Mouse (Mus musculus) myocyte (in vitro differentiated cells): ENCODE measurements around the gene Cdpf1.

Experiments used
- CEBPB ChIP-seq: IDR thresholded peaks from 2 replicates; pipeline ENCODE4 v1.6.1; 2011; ENCODE audit warnings: mild to moderate bottlenecking, moderate library complexity; ENCODE audit not compliant: poor library complexity, insufficient read depth, severe bottlenecking
- E2F4 ChIP-seq: IDR thresholded peaks from one replicate; pipeline ENCODE4 v1.6.1; 2011; ENCODE audit warnings: mild to moderate bottlenecking, control low read depth, moderate library complexity; ENCODE audit not compliant: insufficient read depth
- MAX ChIP-seq: IDR thresholded peaks from one replicate; pipeline ENCODE4 v1.6.1; 2011; ENCODE audit warnings: low read depth, mild to moderate bottlenecking, control low read depth
- MYOD1 ChIP-seq, 3 experiments: IDR thresholded peaks; one replicate each; pipeline ENCODE4 v1.6.1; 2011; ENCODE audit warnings: control low read depth in 2 of 3, low read depth in 2 of 3, mild to moderate bottlenecking in 2 of 3, moderate library complexity in 1 of 3; ENCODE audit not compliant: insufficient read length in 2 of 3, control insufficient read depth in 1 of 3
- MYOG ChIP-seq, 3 experiments: IDR thresholded peaks; one replicate each; pipeline ENCODE4 v1.6.1; 2011; ENCODE audit warnings: control low read depth in 2 of 3, low read depth in 2 of 3, mild to moderate bottlenecking in 2 of 3; ENCODE audit not compliant: insufficient read length in 2 of 3, control insufficient read depth in 1 of 3, insufficient read depth in 1 of 3
- POLR2A ChIP-seq: IDR thresholded peaks from one replicate; pipeline ENCODE4 v1.6.1; 2011; ENCODE audit warnings: low read depth, mild to moderate bottlenecking, control low read depth, moderate library complexity; ENCODE audit not compliant: insufficient read length
- POLR2AphosphoS2 ChIP-seq: IDR thresholded peaks from one replicate; pipeline ENCODE4 v1.6.1; 2011; ENCODE audit warnings: low read depth, control low read depth; ENCODE audit not compliant: insufficient read length
- REST ChIP-seq: IDR thresholded peaks from one replicate; pipeline ENCODE4 v1.6.1; 2011; ENCODE audit warnings: mild to moderate bottlenecking, control low read depth, moderate library complexity; ENCODE audit not compliant: insufficient read depth, insufficient read length
- SRF ChIP-seq: IDR thresholded peaks from one replicate; pipeline ENCODE4 v1.6.1; 2011; ENCODE audit warnings: low read depth; ENCODE audit not compliant: control insufficient read depth, insufficient read length
- TCF12 ChIP-seq: IDR thresholded peaks from one replicate; pipeline ENCODE4 v1.6.1; 2011; ENCODE audit warnings: mild to moderate bottlenecking, control low read depth; ENCODE audit not compliant: poor library complexity, insufficient read depth, severe bottlenecking
- USF1 ChIP-seq: IDR thresholded peaks from one replicate; pipeline ENCODE4 v1.6.1; 2011; ENCODE audit warnings: low read depth, mild to moderate bottlenecking, control low read depth, moderate library complexity

DNA sequence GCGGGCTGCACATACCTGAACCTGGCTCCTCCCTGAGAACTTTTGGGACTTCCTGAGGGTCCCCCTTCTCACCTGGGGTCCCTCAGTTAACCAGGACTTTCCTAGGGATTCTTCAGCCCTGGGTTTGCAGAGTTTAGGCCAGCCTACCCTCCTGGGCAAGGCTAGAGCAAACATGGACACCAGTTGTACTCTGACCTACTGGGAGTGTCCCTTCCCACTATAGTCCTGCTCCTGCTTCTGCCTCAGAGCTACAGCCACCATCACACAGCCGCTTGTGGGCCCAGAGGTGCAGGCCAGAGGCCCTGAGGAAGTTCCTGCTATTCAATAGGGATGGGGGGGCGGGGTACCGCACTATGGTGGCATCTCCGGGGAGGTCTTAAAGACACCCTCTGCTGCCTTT, 18.0 kb upstream of the Cdpf1 start:
- TF ChIP-seq MYOD1 (IDR thresholded peaks at IDR 0.05; ENCODE audit: control insufficient read depth in 1 of 3, insufficient read length in 2 of 3, low read depth in 2 of 3) (no peak), POLR2A (no peak), MAX (no peak), TCF12 (no peak), CEBPB (no peak), POLR2AphosphoS2 (no peak), MYOG (IDR thresholded peaks at IDR 0.05; ENCODE audit: control insufficient read depth in 1 of 3, insufficient read depth in 1 of 3, insufficient read length in 2 of 3, low read depth in 2 of 3) (no peak), USF1 (no peak), REST (no peak), E2F4 (no peak), SRF (no peak)
